Mouse (Mus musculus) heart, postnatal 25 days (tissue): Measurements from ENCODE around the gene Vdr. TPM values are rescaled to one million over a fixed set of nuclear protein-coding genes. Genes with fewer than 3 reads are reported as not detected.

ENCODE experiments used
- DNase-seq: peaks from one replicate; pipeline ENCODE4 v3.0.0; 2022; ENCODE audit warnings: low spot score
- intact Hi-C: fragments of 180-260 bp; cut with DNase I; formaldehyde crosslinking; loops from one replicate; pipeline ENCODE4 v1.15.1; 2025
- total RNA-seq, 2 experiments: library from RNA; stranded (reverse); gene quantifications; 2 replicates each; pipeline ENCODE4 v1.2.3; 2021

Vdr gene
- total RNA-seq, 2 experiments from 2014 or later: 1.5 to 2.5 TPM

DNA sequence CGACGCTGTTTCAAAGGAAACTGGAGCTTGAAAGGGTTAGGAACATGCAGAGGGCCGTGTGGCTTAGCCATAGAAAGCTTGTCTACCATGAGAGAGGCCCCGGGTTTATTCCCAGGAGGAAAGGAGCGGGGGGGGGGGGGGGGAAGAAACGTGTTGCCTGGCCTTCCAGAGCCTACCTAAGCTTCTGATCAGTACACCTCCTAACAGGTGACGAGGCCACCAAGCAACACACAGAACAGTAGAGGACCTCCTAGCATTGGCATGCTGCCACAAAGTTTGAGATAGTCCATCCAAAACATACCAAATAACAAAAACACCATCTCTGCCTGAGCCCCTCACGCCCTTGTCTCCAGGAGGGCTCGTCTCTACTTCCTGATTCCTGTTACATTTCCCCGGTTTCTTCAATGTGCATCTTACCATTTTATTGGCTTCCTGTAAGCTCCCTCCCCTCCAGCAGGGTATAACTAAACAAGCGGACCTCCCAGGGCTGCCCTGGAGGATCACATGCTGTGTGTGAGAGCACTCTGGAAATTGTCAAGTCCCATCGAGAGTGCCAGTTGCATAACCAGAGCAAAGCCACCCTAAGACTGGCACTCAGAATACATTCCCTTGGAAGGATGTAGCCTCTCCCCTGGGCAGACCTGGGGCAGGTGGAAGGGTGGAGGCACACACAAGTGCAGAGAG is 87.7 kb downstream of the Vdr start:
- DNase-seq: no peak
- intact Hi-C loops: no loop called here

DNA sequence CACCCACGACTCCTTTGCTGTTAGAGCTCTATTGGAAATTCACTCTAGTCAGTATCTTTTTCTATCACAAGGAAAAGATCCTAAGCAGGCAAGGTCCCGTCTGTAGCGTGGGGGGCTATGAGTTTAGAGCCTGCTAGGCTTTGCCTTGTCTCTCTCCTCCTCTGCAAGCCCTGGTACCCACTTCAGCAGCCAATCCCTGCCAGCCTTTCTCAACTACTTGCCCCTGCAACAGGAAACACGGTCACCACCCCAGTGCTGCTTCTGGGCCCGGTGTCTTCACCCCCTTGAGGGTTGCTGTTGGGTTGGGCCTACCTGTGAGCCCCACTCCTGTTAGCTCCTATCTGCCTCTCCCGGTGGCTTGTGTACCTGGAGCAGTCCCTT is 88.5 kb downstream of the Vdr start:
- no peak for DNase-seq
- intact Hi-C loops: no loop called here

DNA sequence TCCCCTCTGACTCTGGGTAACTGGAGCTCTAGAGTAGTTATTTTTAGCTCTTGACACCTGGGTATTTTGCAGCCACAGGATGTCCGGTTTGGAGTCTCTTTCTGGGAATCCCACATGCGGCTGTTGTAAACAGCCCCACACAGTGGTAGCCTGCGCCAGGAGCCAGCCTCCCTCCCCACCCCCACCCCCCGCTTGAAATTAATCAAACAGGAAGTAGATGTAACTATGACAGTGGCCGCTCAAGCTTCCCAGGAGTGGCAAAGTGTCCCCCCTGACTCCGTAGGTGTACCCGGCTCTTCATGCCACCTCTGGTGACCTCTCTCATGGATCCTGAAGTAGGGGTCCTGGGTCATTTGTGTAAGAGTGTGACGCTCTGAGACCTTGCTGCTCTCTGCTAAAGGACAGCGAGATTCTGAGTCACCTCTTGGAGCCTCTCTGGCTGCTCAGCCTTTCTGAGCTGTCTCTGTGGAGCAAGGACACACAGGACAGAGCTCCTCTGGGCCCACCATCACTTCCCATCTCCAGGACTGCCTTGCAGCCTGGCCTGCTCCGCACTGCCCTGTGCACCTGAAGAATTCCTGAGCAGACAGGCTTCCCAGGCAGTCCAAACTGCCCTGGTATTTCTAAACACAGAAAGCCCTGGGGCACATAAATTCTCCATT is 89.0 kb downstream of the Vdr start:
- no peak for DNase-seq
- intact Hi-C loops: no loop called here

DNA sequence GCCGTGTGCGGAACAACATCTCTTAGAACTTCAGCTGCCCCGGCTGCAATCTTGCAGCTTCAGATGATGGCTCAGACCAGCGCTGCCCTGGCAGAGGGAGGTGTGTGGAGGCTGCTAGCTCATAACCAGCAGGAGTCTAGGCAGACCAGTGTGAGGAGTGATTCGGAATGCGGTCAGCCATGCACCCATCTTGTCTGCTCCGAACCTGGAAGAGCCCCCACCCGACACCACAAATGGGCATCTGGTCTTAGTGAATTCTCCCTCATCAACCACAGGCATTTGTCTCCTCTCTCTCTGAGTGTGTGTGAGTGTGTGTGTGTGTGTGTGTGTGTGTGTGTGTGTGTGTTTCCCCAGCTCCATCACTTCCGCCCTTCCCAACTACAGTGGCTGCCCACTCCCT is 90.5 kb downstream of the Vdr start:
- intact Hi-C loops: no loop called here
- DNase-seq: no peak

DNA sequence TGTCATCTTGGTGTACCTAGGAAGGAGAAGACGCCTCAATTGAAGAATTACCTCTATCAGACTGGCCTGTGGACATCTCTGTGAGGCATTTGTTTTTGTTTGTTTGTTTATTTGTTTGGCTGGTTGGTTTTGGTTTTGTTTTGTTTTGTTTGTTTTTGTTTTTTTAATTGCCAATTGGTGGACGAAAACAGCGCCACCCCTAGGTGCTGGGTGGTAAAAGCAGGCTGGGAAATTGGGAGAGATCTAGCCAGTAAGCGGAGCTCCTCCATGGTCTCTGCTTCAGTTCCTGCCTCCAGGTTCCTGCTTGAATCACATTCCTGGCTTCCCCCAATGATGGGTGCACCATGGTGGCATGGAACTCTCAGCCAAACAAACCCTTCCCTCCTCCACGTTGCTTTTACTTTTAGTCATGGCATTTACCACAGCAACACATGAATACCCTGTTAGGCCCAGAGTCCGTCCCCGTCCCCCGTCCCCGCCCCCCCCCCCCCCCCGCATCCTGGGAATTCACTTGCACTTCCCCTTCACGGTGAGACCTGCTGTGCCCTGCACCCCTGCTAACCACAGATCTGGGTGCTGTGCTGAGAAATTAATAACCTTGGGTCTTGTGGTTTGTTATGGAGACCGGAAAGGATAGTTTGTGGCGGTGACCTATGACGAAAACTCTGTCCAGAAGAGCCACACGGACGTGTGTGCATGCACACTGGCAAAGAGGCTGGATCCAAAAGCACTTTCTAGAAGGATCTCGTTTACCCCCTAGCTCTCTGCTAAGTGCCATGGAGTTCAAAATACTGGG is 94.0 kb downstream of the Vdr start:
- intact Hi-C loops: no loop called here

DNA sequence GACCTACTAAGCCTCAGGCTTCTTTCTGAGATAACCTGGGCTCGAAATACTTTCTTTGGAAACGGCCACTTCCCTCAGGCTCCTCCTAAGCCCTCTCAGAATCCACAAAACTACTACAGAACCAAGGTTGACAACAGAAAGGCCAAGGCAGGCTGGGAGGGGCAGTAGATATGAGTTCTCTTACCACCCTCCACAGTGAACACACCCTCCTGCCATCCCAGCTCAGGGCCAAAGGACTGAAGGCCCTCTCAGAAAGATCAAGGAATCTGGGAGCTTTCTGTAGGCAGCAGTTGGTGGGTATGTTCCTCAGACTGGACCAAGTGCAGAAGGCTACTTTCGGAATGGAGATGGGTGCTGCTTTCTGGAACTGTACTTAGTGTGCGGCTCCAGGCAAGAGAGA is 95.2 kb downstream of the Vdr start:
- DNase-seq: no peak
- intact Hi-C loops: no loop called here

More for the DNA sequence above, 94.0 kb downstream of the Vdr start:
- no peak for DNase-seq

DNA sequence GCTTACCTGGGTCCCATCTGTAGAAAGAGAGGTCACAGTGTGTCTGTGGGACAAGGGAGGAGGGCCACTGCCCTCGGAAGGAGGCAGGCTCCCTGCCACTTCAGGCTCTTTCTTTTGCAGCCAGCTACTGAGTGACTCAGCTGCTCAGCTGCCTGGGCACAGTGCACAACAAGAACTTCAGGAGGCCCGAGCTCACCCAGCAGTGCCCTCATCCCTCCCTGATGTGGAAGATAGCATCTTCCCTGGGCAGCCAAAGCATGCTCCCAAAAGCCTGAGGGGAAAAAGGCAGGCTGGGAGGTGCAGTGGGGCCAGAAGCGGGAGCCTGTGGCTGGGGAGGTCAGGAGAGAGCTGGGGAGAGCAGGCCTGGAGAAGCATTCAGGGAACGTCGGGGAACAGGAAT is 95.7 kb downstream of the Vdr start:
- DNase-seq: no peak
- intact Hi-C loops: no loop called here

DNA sequence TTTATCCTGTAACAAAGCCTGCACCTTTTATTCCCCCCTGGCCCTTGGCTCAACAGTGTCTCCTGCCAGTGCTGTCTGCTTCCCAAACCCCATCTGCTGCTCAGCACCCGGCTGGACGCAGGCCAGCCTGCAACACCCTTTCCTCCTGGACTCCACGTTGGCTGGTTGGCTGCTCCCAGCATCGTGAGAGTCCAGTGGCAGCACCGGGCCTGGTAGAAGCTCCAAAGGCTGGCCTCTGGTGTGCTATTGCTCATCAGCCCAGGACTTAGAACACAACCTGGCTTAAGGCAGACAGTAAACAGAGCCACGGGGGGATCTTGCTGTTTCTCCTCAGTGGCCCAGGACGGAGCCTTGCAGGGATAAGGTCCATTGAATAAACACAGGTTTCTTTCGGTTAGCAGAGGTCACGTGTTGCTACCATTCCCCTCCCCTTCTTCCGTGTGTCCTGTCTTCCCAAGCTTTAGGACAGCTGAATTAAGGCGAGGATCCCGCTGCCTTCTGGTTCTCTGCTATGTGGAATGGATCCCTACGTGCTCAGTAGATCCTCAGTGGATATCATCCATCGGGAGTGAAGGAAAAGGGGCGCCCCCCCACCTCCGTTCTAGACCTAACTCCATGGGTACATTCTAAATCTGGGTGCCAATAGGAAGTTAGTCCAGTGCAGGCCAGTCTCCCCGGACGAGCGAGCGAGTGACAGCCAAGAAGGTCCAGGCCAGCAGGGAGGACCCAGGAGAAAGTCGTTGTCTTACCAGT is 96.8 kb downstream of the Vdr start:
- intact Hi-C loops: loop anchor here (2.0 kb wide), 1 partner anchor 15 kb away; no protein-coding TSS in a partner anchor
- no peak for DNase-seq

DNA sequence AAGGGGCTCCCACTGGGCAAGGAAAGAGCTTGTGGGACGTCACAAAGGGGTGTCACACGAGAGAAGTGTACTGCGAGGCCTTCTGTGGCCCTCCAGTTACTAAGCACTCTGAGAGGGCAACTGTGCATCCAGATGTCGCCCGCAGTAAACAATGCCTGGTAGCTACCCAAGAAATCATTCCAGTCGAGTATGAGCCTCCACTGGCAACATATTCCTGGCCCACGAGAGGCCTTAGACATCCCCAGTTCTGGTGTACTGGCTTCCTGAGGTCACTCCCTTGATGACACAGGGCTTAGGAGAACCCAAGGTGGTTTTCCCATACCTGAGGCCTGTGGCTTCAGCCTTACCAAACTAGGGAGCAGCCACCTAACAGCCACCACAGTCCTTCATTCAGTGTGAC is 97.6 kb downstream of the Vdr start:
- intact Hi-C loops: loop anchor here (2.0 kb wide), 1 partner anchor 16 kb away; no protein-coding TSS in a partner anchor
- DNase-seq: no peak

DNA sequence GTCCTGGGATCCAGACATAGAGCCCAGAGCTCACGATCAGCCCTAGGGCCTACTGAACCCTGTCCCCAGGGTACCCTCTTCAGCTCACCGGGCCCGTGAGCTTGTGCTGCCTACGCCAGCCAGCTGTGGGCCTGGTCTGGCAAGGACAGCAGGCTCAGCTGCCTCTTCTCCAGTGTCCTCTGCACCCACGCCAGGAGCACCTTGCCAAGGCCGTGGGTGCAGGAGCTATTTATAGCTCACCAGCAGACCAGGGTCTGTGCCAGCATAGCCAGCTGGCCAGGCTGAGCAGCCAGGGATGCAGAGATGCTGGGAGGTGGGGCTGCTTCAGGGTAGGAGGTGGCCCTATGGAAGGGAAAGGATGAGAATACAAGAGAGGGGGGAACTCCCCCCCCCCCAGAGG is 98.3 kb downstream of the Vdr start:
- intact Hi-C loops: loop anchor here (2.0 kb wide), 1 partner anchor 17 kb away; no protein-coding TSS in a partner anchor
- peak; percentile 72 for DNase-seq

DNA sequence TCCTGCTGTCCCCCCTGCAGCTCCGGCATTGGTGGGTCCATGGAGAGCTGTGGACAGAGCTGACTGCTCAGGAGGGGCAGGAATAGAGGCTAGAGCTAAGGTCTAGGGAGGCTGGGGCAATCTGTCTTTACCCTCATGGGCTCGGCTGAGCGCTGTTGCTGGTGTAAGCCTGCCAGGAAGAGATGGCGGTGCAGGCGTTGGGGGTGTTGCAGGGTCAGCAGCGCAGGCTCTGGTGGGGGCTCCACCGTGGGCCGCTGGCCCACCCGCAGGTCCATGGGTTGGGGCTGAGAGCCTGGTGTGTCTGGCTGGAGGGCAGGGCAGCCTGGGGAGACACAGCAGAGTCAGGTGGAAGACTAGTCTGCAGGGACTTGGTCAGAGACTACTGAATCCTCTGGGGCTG is 99.1 kb downstream of the Vdr start:
- intact Hi-C loops: no loop called here
- no peak for DNase-seq

DNA sequence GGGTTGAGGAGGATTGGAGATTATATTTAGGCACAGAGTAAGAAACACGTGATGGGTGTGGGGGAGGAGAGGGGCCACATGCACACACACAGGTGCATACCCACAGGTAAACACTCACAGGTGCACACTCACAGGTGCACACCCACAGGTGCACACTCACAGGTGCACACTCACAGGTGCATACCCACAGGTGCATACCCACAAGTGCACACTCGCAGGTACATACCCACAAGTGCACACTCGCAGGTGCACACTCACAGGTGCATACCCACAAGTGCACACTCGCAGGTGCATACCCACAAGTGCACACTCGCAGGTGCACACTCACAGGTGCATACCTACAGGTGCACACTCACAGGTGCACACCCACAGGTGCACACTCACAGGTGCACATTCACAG is 100.0 kb downstream of the Vdr start:
- intact Hi-C loops: loop anchor here (1.0 kb wide), 1 partner anchor 39 kb away; no protein-coding TSS in a partner anchor
- DNase-seq: no peak

DNA sequence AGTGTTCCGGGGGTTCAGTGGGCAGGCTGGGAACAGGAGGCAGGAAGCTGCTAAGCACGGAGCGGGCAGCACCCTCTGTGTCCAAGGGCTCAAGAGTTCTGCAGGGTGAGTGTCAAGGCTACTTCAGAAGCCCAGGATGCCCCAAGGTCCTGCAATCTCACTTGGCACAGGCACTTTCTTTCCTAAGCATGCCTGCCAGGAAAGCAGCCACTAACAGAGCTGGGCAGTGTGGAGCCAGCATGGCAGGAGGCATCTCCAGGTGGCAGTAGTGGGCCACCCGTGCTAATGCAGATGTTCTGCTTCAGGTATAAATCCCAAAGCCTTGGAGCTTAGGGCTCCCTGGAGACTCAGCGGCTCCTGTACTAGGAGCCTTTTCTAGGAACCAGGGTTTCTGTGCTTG is 100.5 kb downstream of the Vdr start:
- intact Hi-C loops: loop anchor here (1.0 kb wide), 1 partner anchor 39 kb away; no protein-coding TSS in a partner anchor
- DNase-seq: no peak

DNA sequence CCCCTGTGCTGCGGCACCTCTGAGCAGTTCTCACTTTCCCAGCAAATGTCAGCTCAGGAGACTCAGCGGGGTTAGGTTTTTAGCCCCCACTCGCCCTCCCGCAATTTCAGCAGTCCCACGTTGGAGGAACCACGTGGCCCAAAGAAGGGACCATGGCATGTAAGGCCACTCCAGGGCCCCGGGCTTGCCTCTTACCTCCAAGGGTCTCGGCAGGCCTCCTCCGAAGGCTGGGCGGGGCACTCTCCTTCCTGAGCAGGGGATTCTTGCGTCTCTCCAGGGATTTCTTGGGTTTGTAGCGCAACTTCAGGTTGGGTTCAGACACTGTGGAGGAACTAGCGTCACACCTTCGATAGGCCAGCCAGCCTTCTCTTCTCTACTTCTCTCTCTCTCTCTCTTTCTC is 101.2 kb downstream of the Vdr start:
- DNase-seq: no peak
- intact Hi-C loops: no loop called here

DNA sequence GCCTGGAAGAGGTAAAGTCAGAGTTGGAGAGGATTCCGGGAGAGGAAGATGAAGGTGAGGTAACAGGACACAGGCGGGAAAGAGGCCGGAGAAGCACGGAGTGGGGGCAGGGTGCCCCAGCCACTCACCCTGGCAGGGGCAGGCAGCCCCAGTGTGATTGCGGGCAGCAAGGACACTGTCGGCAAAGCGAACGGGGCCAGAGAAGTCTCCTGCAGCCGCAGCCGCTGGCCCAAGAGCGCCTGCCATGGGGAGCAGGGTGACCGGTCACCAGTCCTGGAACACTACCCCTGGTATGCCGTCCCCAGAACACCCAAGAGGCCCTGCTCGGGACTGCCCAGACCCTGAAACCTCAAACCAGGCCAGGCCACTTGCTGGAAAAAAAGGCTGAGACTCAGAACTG is 101.9 kb downstream of the Vdr start:
- no peak for DNase-seq
- intact Hi-C loops: no loop called here

DNA sequence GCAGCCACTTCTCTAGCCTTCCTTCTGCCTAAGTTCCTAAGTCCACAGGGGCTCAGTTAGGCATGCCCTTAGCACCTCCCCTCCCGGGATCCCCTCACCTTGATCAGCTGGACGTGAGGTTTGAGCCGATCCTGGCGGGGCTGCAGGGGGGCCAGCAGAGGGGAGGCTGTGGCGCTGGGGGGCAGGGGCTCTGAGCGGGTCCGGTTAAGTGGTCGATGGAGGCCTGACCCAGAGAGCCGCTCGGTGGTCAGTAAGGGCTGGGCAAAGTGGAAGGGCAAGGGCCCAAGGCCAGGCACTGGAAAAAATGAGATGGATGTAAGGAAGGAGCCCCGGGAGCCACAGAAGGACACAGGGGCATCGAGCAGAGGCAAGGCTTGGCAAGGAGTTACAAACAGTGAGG is 102.6 kb downstream of the Vdr start:
- intact Hi-C loops: no loop called here
- no peak for DNase-seq
